Comparison of ENCODE assay signal across 10 mouse cellular contexts in the genomic region with DNA sequence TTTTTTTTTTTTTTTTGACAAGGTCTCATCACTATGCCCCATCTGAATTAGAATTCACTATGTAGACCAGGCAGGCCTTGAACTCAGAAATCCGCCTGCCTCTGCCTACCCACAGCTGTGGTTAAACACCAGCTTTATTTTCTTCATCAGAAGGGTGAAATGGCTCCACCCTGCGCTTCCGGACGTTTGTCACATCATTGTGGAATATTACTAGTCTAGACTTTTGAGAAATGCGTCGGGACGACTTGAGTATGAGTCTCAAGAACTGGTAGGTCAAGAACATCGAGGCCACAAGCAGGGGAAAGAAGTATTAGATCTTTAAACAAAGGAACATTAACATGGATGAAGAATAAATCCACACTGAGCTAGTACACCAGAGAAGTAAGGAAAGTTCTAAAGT. TPM values are rescaled to one million over a fixed set of nuclear protein-coding genes. Genes with fewer than 3 reads are reported as not detected.
DNase-seq lines count a peak whose midpoint lies in the region; ATAC-seq and TF ChIP-seq lines count a peak whose summit lies in the region.
"Had no signal": no experiment of that assay in that cellular context is flagged by ENCODE, and none has a peak within 500 bp of the region (broad histone marks: within the 10 kb centered on the region; RNA-seq: fewer than 3 reads in every experiment).

No protein-coding gene starts in this region.

- peak overlapping the region; percentile 54 for H3K4me2 ChIP-seq in embryonic facial prominence, embryonic 12.5 days (replicated peaks)
- peak overlapping the region; percentile 78 for H3K4me2 ChIP-seq in intestine, embryonic 15.5 days (replicated peaks)
- peak overlapping the region; percentile 67 for H3K4me2 ChIP-seq in neural tube, embryonic 13.5 days

- no peaks in the 10 kb centered on the region for H3K27me3 ChIP-seq in embryonic facial prominence, embryonic 12.5 days
- H3K27me3 ChIP-seq in intestine, embryonic 15.5 days (replicated peaks) = no peaks in the 10 kb centered on the region
- 0 out of 2 replicates have a peak, but pooled peaks cover 4% of the 10 kb centered on the region for H3K27me3 ChIP-seq in neural tube, embryonic 13.5 days

- H3K4me1 ChIP-seq in embryonic facial prominence, embryonic 12.5 days = peaks cover 24% of the 10 kb centered on the region
- H3K4me1 ChIP-seq in intestine, embryonic 15.5 days (replicated peaks) = peaks cover 25% of the 10 kb centered on the region
- H3K4me1 ChIP-seq in neural tube, embryonic 13.5 days (replicated peaks) = peaks cover 57% of the 10 kb centered on the region

- H3K36me3 ChIP-seq in embryonic facial prominence, embryonic 12.5 days = peaks cover 8% of the 10 kb centered on the region
- peaks cover 1% of the 10 kb centered on the region for H3K36me3 ChIP-seq in intestine, embryonic 15.5 days
- peaks cover 7% of the 10 kb centered on the region for H3K36me3 ChIP-seq in neural tube, embryonic 13.5 days

- peak overlapping the region; percentile 99 for H3K27ac ChIP-seq in layer of hippocampus, adult 2 months
- H3K27ac ChIP-seq in embryonic facial prominence, embryonic 12.5 days = peak overlapping the region; percentile 99
- H3K27ac ChIP-seq in intestine, embryonic 15.5 days = peak overlapping the region; percentile 97
- peak overlapping the region; percentile 100 for H3K27ac ChIP-seq in neural tube, embryonic 13.5 days (replicated peaks)

- H3K4me3 ChIP-seq in layer of hippocampus, adult 2 months = peak overlapping the region; percentile 88
- peak overlapping the region; percentile 91 for H3K4me3 ChIP-seq in embryonic facial prominence, embryonic 12.5 days
- H3K4me3 ChIP-seq in intestine, embryonic 15.5 days (replicated peaks) = peak overlapping the region; percentile 77
- peak overlapping the region; percentile 85 for H3K4me3 ChIP-seq in neural tube, embryonic 13.5 days

- ATAC-seq in embryonic facial prominence, embryonic 12.5 days (ENCODE audit: insufficient number of reproducible peaks, insufficient read depth, low FRiP score, low TSS enrichment) = no peak
- ATAC-seq in intestine, embryonic 15.5 days = no peak
- ATAC-seq in neural tube, embryonic 13.5 days (ENCODE audit: low read depth) = no peak

- peak overlapping the region; percentile 77; the same call in 1 of the 2 replicates for H3K9ac ChIP-seq in embryonic facial prominence, embryonic 12.5 days
- peak overlapping the region; percentile 66; the same call in 1 of the 2 replicates for H3K9ac ChIP-seq in intestine, embryonic 15.5 days
- H3K9ac ChIP-seq in neural tube, embryonic 13.5 days = peak overlapping the region; percentile 97

- no peak for TF ChIP-seq CTCF in layer of hippocampus, adult 2 months (conservative IDR thresholded peaks at IDR 0.05)

- H3K9me3 ChIP-seq in embryonic facial prominence, embryonic 12.5 days = no peaks in the 10 kb centered on the region
- H3K9me3 ChIP-seq in intestine, embryonic 15.5 days = no peaks in the 10 kb centered on the region
- no peaks in the 10 kb centered on the region for H3K9me3 ChIP-seq in neural tube, embryonic 13.5 days

- no peak for DNase-seq in layer of hippocampus, adult 2 months (ENCODE audit: low spot score in 2 of 2)
- DNase-seq in layer of hippocampus, postnatal 36 days = no peak
- no peak for DNase-seq in Muller cell, postnatal 12 days (ENCODE audit: inconsistent ontology term)
- DNase-seq in left cerebral cortex, adult 18-20 months (ENCODE audit: low spot score in 2 of 2) = no peak
- no peak for DNase-seq in adrenal gland, postnatal 14 days
- DNase-seq: thymus, postnatal 14 days had no signal

- 83% methylated on average over 8 of the region's 8 CpGs for WGBS in embryonic facial prominence, embryonic 12.5 days
- 78% methylated on average over 8 of the region's 8 CpGs for WGBS in intestine, embryonic 15.5 days
- WGBS in neural tube, embryonic 13.5 days = 76% methylated on average over 8 of the region's 8 CpGs

RNA-seq across cellular contexts. Expression of gene Eno1, which starts 0.5 kb away (rescaled TPM):
- 100 to 1,000 TPM; 416 to 423 TPM for total RNA-seq in layer of hippocampus, adult 2 months (2021)
- 100 to 1,000 TPM; 415 to 417 TPM for total RNA-seq in layer of hippocampus, postnatal 36 days (2021)
- polyA plus RNA-seq in embryonic facial prominence, embryonic 12.5 days (2016; fragmentation: Nextera tagmentation; extraction: Ambion mirVana) = 1,519 and 1,577 TPM in 2 replicates
- 1,894 and 1,951 TPM in 2 replicates for polyA plus RNA-seq in intestine, embryonic 15.5 days (2015; fragmentation: Nextera tagmentation; extraction: Ambion mirVana)
- polyA plus RNA-seq in neural tube, embryonic 13.5 days (2015; fragmentation: Nextera tagmentation; extraction: Ambion mirVana) = 1,151 and 1,235 TPM in 2 replicates
- 100 to 1,000 TPM; 426 to 458 TPM for total RNA-seq in left cerebral cortex, adult 18-20 months (2021)
- 426 and 444 TPM in 2 replicates for total RNA-seq in adrenal gland, postnatal 14 days (2021)

RNA-seq across cellular contexts. Expression of gene Car6, which starts 34.9 kb away (rescaled TPM):
- total RNA-seq in layer of hippocampus, adult 2 months (2021) = not detected
- total RNA-seq in layer of hippocampus, postnatal 36 days (2021) = under 1 TPM in 1 of 2 experiments, not detected in 1; 0.25 TPM
- 0.23 and 0.29 TPM in 2 replicates for polyA plus RNA-seq in embryonic facial prominence, embryonic 12.5 days (2016; fragmentation: Nextera tagmentation; extraction: Ambion mirVana)
- not detected in 2 replicates for polyA plus RNA-seq in intestine, embryonic 15.5 days (2015; fragmentation: Nextera tagmentation; extraction: Ambion mirVana)
- 0.44 TPM in 1 of 2 replicates, not detected in the other for polyA plus RNA-seq in neural tube, embryonic 13.5 days (2015; fragmentation: Nextera tagmentation; extraction: Ambion mirVana)
- total RNA-seq in left cerebral cortex, adult 18-20 months (2021) = not detected
- 0.44 TPM in 1 of 2 replicates, not detected in the other for total RNA-seq in adrenal gland, postnatal 14 days (2021)
- polyA plus RNA-seq: inflammation-experienced regulatory T-cells, adult 6 months had no signal

RNA-seq across cellular contexts. Expression of gene Rere, which starts 45.4 kb away (rescaled TPM):
- total RNA-seq in layer of hippocampus, adult 2 months (2021) = 100 to 1,000 TPM; 144 to 153 TPM
- 100 to 1,000 TPM; 114 to 152 TPM for total RNA-seq in layer of hippocampus, postnatal 36 days (2021)
- 37.7 and 40.7 TPM in 2 replicates for polyA plus RNA-seq in embryonic facial prominence, embryonic 12.5 days (2016; fragmentation: Nextera tagmentation; extraction: Ambion mirVana)
- polyA plus RNA-seq in intestine, embryonic 15.5 days (2015; fragmentation: Nextera tagmentation; extraction: Ambion mirVana) = 25.6 and 28.4 TPM in 2 replicates
- 41.2 and 50.0 TPM in 2 replicates for polyA plus RNA-seq in neural tube, embryonic 13.5 days (2015; fragmentation: Nextera tagmentation; extraction: Ambion mirVana)
- total RNA-seq in left cerebral cortex, adult 18-20 months (2021) = 100 to 1,000 TPM in 1 of 2 experiments, 10 to 100 TPM in 1; 89.9 to 102 TPM
- 108 and 131 TPM in 2 replicates for total RNA-seq in adrenal gland, postnatal 14 days (2021)
